Mouse (Mus musculus): ENCODE data around the gene Exph5. TPM values are rescaled to one million over a fixed set of nuclear protein-coding genes. Genes with fewer than 3 reads are reported as not detected.

The Exph5 gene
- total RNA-seq, 2 experiments from 2014 or later, result 0.23 to 0.36 TPM

GRCm38 (mm10) chr9:53402291-53402711 is 100.8 kb downstream of the Exph5 start, which contains the start of gene 4930550C14Rik:
TSS of gene 4930550C14Rik (plus strand) at chr9:53402325.
- intact Hi-C loops (cut with DNase I), result no loop called here
- DNase-seq (ENCODE audit: low spot score), result peak; percentile 13

GRCm38 (mm10) chr9:53402991-53403390 is 101.5 kb downstream of the Exph5 start:
- intact Hi-C loops (cut with DNase I), result no loop called here
- DNase-seq (ENCODE audit: low spot score), result no peak

GRCm38 (mm10) chr9:53404050-53404752 is 102.7 kb downstream of the Exph5 start:
- DNase-seq (ENCODE audit: low spot score), result no peak
- intact Hi-C loops (cut with DNase I), result no loop called here

- DNase-seq (ENCODE audit: low spot score), result peak; percentile 53
- intact Hi-C loops (cut with DNase I), result no loop called here
Observed at GRCm38 (mm10) chr9:53404753-53405722, 103.6 kb downstream of the Exph5 start.

- DNase-seq (ENCODE audit: low spot score), result no peak
- intact Hi-C loops (cut with DNase I), result no loop called here
Observed at GRCm38 (mm10) chr9:53408548-53408947, 107.1 kb downstream of the Exph5 start.

- intact Hi-C loops (cut with DNase I), result no loop called here
- DNase-seq (ENCODE audit: low spot score), result no peak
Observed at GRCm38 (mm10) chr9:53408953-53409361, 107.5 kb downstream of the Exph5 start.

- intact Hi-C loops (cut with DNase I), result no loop called here
- DNase-seq (ENCODE audit: low spot score), result no peak
Observed at GRCm38 (mm10) chr9:53409427-53409826, 108.0 kb downstream of the Exph5 start.

- DNase-seq (ENCODE audit: low spot score), result no peak
- intact Hi-C loops (cut with DNase I), result no loop called here
Observed at GRCm38 (mm10) chr9:53422133-53422896, 120.8 kb downstream of the Exph5 start.

- DNase-seq (ENCODE audit: low spot score), result no peak
- intact Hi-C loops (cut with DNase I), result no loop called here
Observed at GRCm38 (mm10) chr9:53426726-53427125, 125.3 kb downstream of the Exph5 start.

Small RNA genes lying within 50 kb of the gene (microRNA-seq; reads per million reads assigned to microRNA genes)
- gene Mir130c, result not detected

Other genes starting within 250 kb of the Exph5 start
- gene Ddx10, start 53.6 kb upstream of the Exph5 start, total RNA-seq (2021), result 1 to 10 TPM; 8.9 to 9.7 TPM
- gene Kdelc2, start 82.4 kb downstream of the Exph5 start, total RNA-seq (2021), result 1 to 10 TPM; 9.4 to 9.5 TPM
- gene 4930550C14Rik, start 100.7 kb downstream of the Exph5 start, total RNA-seq (2021), result under 1 TPM in 1 of 2 experiments, not detected in 1; 0.26 TPM
- 1 to 10 TPM; 7.9 to 9.3 TPM for gene Atm, start 235.1 kb downstream of the Exph5 start, total RNA-seq (2021)
- gene Npat, start 235.4 kb downstream of the Exph5 start, total RNA-seq (2021), result 1 to 10 TPM; 7.5 to 7.8 TPM